Mouse (Mus musculus) heart, postnatal 0 days (tissue): ENCODE data around the gene Gm11985. TPM values are rescaled to one million over a fixed set of nuclear protein-coding genes. Genes with fewer than 3 reads are reported as not detected.

Source experiments
- ATAC-seq: fragments of 200-750 bp; cut with Nextera tagmentation; 2 replicates; pipeline ENCODE4 v1.8.0; 2017; ENCODE audit warnings: low read depth, moderate number of reproducible peaks, moderate library complexity; ENCODE audit not compliant: insufficient read depth
- DNase-seq: peaks from one replicate; pipeline ENCODE4 v3.0.0-alpha.2; 2016; ENCODE audit warnings: low spot score
- H3K27ac ChIP-seq: fragments of 300-500 bp; sonication (generic); 2 replicates; pipeline ENCODE4 v1.5.1; 2014; ENCODE audit warnings: low read depth, mild to moderate bottlenecking
- H3K27me3 ChIP-seq: fragments of 300-500 bp; sonication (generic); 2 replicates; pipeline ENCODE4 v1.6.1; 2014; ENCODE audit warnings: low read length, mixed read lengths; ENCODE audit not compliant: control insufficient read depth, insufficient read depth
- H3K36me3 ChIP-seq: fragments of 300-500 bp; sonication (generic); replicated peaks from 2 replicates; pipeline ENCODE4 v1.6.1; 2014; ENCODE audit warnings: low read length, mixed read lengths; ENCODE audit not compliant: control insufficient read depth, insufficient read depth
- H3K4me1 ChIP-seq: fragments of 300-500 bp; sonication (generic); 2 replicates; pipeline ENCODE4 v1.6.1; 2014; ENCODE audit warnings: antibody characterized with exemption; ENCODE audit not compliant: control insufficient read depth, insufficient read depth
- H3K4me2 ChIP-seq: fragments of 300-500 bp; sonication (generic); 2 replicates; pipeline ENCODE4 v1.6.1; 2014; ENCODE audit warnings: low read depth, mild to moderate bottlenecking, low read length, moderate library complexity
- H3K4me3 ChIP-seq: fragments of 300-500 bp; sonication (generic); 2 replicates; pipeline ENCODE4 v1.5.1; 2014; ENCODE audit warnings: low read depth, low read length
- H3K9ac ChIP-seq: fragments of 300-500 bp; sonication (generic); replicated peaks from 2 replicates; pipeline ENCODE4 v1.6.1; 2014; ENCODE audit warnings: low read depth, low read length, mixed read lengths
- H3K9me3 ChIP-seq: fragments of 300-500 bp; sonication (generic); replicated peaks from 2 replicates; pipeline ENCODE4 v1.6.1; 2016; ENCODE audit warnings: low read length; ENCODE audit not compliant: control insufficient read depth
- CTCF ChIP-seq: IDR thresholded peaks from 2 replicates; pipeline ENCODE4 v1.5.1; 2016; ENCODE audit warnings: antibody characterized with exemption, control low read depth, low read depth
- EP300 ChIP-seq: IDR thresholded peaks from 2 replicates; pipeline ENCODE4 v1.6.1; 2016; ENCODE audit warnings: antibody characterized with exemption, low read depth
- WGBS: fragments of 180-500 bp; shearing (Covaris S2); extraction: QIAGEN DNeasy Blood & Tissue Kit; methylation state at CpG from one replicate; pipeline ENCODE4 v1.1.7; 2014; 5-methylcytosine and 5-hydroxymethylcytosine counted together
- polyA plus RNA-seq: library from polyadenylated mRNA; unstranded; fragments of >200 nt; fragmentation: Nextera tagmentation; extraction: Ambion mirVana; gene quantifications from 2 replicates; pipeline ENCODE4 v1.2.1, GENCODE M21; 2015
- total RNA-seq: library from RNA; depleted of rRNA; stranded (reverse); fragments of >200 nt; gene quantifications from 2 replicates; pipeline ENCODE4 v1.2.3, GENCODE M21; 2014; ENCODE audit warnings: low replicate concordance

Gene Gm11985
- total and polyA plus RNA-seq, 2 experiments from 2014 or later, result not detected

DNA sequence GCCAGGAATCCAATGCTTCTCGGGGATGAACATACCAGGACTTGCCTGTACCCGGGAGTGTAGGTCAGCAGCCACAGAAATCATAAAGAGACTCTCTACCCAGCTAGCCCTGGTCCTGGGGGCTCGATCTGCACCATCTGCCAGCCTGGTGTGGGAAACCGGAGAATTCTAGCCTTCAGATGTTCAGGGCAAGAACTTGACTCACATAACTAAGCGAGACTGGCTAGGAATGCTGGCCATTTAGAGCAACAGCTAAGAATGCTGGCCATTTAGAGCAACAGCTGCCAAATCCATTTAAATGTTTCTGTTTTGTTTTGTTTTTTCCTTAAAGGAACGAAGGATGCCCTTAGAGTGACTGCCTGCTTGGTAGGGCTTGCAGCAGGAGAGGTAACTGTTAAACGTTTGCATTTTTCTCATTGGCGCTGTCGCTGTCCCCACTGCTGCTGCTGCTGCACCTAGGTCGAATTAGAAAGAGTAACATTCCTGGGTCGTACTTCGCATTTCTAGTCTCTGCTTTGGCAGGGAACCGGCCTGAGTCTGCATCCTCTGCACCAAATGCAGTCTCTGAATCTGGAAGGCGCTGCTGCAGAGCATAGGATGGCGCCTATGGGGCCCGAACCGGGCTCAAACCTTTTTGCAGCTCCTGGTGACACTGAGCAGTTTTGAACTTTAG lies 23.9 kb upstream of the Gm11985 start:
- H3K36me3 ChIP-seq, result 0 out of 2 replicates have a peak, but pooled peaks cover 5% of the 10 kb centered on the region
- no peaks in the 10 kb centered on the region for H3K9me3 ChIP-seq
- H3K4me3 ChIP-seq, result peak overlapping the region; percentile 56
- H3K4me1 ChIP-seq, result peaks cover 14% of the 10 kb centered on the region; the same call in 1 of the 2 replicates
- WGBS, result 15% methylated on average over 17 of the region's 17 CpGs
- H3K4me2 ChIP-seq, result peak overlapping the region; percentile 74
- H3K9ac ChIP-seq, result no peak overlapping the region
- DNase-seq (no peak), ATAC-seq (no peak)
- H3K27ac ChIP-seq, result no peak overlapping the region
- H3K27me3 ChIP-seq, result peaks cover 44% of the 10 kb centered on the region
- TF ChIP-seq CTCF (no peak), EP300 (no peak)

DNA sequence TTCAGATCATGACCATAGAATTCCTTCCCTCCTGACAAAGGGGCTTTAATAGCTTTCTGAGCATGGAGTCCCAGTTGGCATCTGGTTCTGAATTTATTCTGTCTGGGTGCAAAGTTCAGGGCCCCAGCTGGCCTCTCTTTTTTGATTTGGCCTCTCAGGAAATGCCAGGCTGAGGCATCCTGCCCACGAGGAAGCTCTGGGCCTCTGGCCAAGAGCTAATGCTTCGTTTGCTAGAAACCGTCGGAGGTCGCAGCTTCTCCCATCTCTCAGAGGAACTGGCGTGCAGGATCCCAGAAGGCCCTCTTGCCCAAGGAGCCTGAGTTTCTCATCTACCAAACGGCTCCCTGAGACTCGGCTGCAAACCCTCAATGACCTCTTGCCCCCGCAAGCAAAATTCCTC lies 22.8 kb upstream of the Gm11985 start:
- Histone ChIP-seq H3K9me3 (no peaks in the 10 kb centered on the region), H3K4me1 (peaks cover 14% of the 10 kb centered on the region; the same call in 1 of the 2 replicates), H3K27ac (no peak overlapping the region), H3K9ac (no peak overlapping the region), H3K36me3 (0 out of 2 replicates have a peak, but pooled peaks cover 5% of the 10 kb centered on the region), H3K4me3 (no peak overlapping the region), H3K4me2 (peak overlapping the region; percentile 2; the same call in 1 of the 2 replicates), H3K27me3 (peaks cover 44% of the 10 kb centered on the region)
- TF ChIP-seq EP300, result no peak
- TF ChIP-seq CTCF, result no peak
- WGBS, result 17% methylated on average over 9 of the region's 9 CpGs
- DNase-seq, result no peak
- ATAC-seq, result no peak

DNA sequence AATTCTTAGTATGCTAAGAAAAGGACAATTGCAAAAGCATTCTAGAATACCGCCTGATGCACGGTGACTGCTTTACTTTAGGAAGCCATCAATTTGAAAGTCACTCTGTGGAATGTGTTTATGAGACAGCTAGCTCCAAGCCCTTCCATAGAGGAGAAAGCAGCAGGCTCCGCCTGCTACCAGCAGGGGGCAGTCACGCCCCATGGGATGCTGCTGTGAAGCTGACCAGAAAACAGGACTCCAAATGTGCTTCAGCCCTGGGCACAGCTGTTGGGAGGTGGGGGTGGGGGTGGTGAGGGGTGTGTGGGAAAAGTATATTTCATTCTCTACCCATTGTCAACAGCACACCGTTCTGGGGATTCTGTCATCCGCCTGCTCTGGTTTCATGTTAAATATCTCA lies 22.0 kb upstream of the Gm11985 start:
- Histone ChIP-seq H3K27ac (no peak overlapping the region), H3K4me1 (peaks cover 12% of the 10 kb centered on the region; the same call in 1 of the 2 replicates), H3K36me3 (0 out of 2 replicates have a peak, but pooled peaks cover 5% of the 10 kb centered on the region), H3K4me3 (no peak overlapping the region), H3K9me3 (no peaks in the 10 kb centered on the region), H3K9ac (no peak overlapping the region), H3K4me2 (no peak overlapping the region), H3K27me3 (peaks cover 44% of the 10 kb centered on the region)
- no peak for ATAC-seq
- 21% methylated on average over 6 of the region's 6 CpGs for WGBS
- peak; percentile 26 for DNase-seq
- TF ChIP-seq EP300, result no peak
- peak; percentile 90 for TF ChIP-seq CTCF

DNA sequence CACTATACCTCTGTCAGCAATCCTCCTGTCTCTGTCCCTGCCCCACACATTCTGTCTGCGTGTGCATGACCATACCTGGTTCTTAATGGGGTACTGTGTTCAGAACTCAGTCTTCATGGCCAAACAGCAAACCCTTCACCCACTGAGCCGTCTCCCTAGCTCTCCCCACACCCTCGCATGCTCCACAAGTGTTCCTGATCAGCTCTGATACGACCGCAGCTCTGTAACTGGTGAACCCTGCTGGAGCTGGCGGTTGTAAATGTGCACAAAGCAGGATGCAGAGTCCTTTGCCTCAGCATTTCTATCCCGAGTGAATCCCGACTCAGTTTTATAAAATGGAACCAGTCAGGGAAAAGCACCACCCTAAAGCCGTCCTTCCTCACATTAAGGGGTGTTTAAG lies 15.5 kb upstream of the Gm11985 start:
- no peak for TF ChIP-seq EP300
- Histone ChIP-seq H3K9ac (no peak overlapping the region), H3K4me1 (no peaks in the 10 kb centered on the region), H3K4me2 (no peak overlapping the region), H3K9me3 (no peaks in the 10 kb centered on the region), H3K4me3 (no peak overlapping the region), H3K36me3 (no peaks in the 10 kb centered on the region), H3K27ac (no peak overlapping the region), H3K27me3 (no peaks in the 10 kb centered on the region)
- no peak for DNase-seq
- 81% methylated on average over 9 of the region's 9 CpGs for WGBS
- ATAC-seq, result no peak

DNA sequence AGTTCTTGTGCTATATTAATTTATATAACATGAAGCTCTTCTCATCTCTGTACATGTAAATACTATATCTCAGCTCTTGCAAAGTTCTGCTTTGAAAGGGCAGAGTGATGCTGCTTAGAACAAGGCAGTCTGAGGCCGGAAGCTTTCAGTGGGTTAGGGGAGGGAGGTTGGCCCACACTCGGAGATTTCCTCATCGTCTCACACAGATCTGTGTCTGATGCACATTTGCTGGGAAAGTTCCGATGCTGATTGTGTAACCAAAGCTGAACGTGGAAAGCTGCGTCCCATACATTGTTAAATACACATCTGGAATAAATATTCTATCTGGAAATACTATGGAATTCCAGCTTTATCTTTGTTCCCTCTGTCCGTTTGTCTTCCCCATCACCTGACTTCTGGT lies 13.8 kb upstream of the Gm11985 start:
- no peak overlapping the region for H3K9ac ChIP-seq
- no peak overlapping the region for H3K27ac ChIP-seq
- WGBS, result 66% methylated on average over 7 of the region's 7 CpGs
- no peaks in the 10 kb centered on the region for H3K27me3 ChIP-seq
- H3K4me3 ChIP-seq, result no peak overlapping the region
- no peaks in the 10 kb centered on the region for H3K36me3 ChIP-seq
- ATAC-seq (no peak), DNase-seq (no peak)
- no peak overlapping the region for H3K4me2 ChIP-seq
- TF ChIP-seq CTCF, result no peak
- TF ChIP-seq EP300, result no peak
- H3K9me3 ChIP-seq, result no peaks in the 10 kb centered on the region
- H3K4me1 ChIP-seq, result no peaks in the 10 kb centered on the region

DNA sequence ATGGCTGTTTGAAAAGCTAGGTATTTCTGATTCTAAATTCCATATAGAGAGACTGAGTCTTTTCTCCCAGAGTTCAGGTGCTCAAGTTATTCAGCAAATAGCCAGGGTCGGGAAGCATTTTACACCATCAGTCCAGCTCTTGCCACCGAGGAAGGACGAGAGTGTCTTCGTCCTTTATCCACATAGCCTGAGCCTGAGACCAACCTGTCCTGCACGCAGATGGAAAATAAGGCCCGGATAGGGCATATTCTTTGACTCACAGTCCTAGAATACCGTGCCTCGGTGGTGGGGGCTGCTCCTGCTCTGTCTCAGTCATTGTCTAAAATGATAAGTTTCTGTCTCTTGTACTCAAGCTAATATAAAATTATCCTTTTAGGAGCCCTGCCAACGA lies 12.0 kb upstream of the Gm11985 start:
- Histone ChIP-seq H3K27me3 (no peaks in the 10 kb centered on the region), H3K36me3 (no peaks in the 10 kb centered on the region), H3K9ac (no peak overlapping the region), H3K4me3 (no peak overlapping the region), H3K4me2 (no peak overlapping the region), H3K9me3 (no peaks in the 10 kb centered on the region), H3K27ac (no peak overlapping the region), H3K4me1 (no peaks in the 10 kb centered on the region)
- TF ChIP-seq EP300 (no peak), CTCF (no peak)
- 71% methylated on average over 9 of the region's 9 CpGs for WGBS
- ATAC-seq, result no peak
- DNase-seq, result no peak
